Mouse (Mus musculus): ENCODE results near the gene Ssr1. TPM values are rescaled to one million over a fixed set of nuclear protein-coding genes. Genes with fewer than 3 reads are reported as not detected.

Gene Ssr1
- polyA plus RNA-seq (2012; rRNA removed) = 36.7 and 39.4 TPM in 2 replicates

DNA sequence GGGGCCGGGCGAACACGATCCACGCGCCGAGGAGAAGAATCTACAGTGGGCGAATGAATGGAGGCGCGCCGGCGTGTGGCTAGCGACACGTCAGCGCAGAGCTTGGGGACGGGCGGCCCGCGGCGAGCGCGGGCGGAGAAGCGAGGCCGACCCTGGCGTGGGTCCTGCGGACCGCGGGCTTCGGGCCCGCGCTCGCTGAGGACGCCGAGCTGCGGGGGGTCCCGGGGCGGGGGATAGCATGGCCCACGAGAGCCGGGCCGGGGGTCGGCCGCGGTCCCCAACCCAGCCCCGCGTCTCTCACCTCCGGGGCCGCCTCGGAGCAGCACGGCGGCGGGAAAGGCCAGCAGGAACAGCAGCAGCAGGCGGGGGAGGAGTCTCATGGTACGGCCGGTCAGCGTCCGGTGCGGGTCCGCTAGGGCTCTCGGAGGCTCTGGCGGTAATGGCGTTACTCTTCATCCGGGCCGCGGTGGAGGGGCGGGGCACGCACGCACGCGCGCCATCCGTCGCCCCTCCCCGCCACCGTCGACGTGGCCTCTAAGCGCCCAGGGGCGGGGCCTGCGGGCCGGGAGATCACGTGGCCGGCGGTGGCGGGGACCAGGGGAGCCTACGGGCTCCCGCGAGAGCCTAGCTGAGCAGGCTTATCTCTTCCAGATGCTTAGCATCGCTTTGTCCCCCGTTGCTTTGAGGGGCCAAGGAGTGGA, at the start of gene Ssr1:
Ssr1 (minus strand) TSS at position 514 of the 701 bp plus-strand sequence.

DNA sequence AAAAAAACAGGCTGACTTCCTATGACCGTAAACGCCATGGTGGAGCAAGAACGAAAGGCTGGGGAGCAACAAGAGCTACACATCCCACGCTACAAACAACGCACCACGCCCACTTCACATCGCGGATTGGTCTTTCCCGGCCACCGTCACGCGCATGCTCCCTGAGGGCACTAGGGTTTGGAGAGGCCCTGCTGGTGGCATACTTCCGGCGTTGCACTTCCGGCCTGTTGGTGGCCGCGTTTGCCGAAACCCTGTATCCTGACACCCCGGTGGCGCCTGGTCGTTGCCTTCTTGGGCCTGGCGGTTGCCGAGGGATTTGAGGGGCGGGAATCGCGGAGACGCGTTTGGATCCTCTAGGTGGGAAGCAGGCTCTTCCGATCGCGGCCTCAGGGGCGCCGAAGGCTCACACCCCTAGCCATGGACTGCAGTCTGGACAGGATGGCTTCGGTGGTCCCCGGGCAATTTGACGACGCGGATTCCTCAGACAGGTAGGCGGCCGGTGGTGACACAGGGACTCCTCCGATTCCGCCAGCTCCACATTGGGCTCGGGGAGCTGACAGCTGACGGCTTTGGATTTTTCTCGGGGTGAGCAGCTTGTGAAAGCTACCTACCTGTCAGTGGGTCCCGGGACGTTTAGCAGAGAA, 43.1 kb upstream of the Ssr1 start, which contains the start of gene Cage1:
Cage1 (minus strand) TSS at position 26 of the 644 bp plus-strand sequence.

DNA sequence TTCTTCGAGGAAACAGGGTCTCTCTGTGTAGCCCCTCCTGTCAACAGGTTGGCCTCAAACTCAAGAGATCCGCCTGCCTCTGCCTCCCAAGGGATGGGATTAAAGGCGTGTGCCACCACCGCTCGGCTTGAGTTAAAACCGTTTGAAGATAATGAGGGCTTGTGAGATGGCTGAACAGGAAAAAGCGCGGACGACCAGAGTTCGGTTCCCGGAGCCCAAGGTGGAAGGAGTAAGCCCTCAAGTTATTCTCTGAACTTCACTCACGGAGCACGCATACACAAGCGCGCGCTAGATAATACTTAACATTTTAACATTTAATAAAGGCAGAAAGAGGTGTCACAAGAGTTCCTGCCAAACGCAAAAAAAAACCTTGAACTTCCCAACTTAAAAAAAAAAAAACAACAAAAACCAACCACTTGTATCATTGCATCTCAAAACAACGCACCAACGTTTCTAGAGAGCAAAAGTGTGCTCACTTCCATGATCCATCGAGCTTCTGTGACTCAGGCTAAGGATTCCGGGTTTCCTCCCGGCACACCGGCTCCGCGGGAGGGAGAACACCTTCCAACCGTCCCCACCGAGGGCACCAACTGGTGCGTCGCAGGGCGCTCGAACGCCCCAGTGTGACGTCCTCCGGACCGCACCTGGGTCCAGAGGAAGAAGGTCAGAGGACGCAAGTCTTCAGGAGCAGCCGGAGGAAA, 42.5 kb upstream of the Ssr1 start, which contains the start of gene Riok1:
Riok1 (plus strand) TSS at position 653 of the 701 bp plus-strand sequence.

Other genes starting within 250 kb of the Ssr1 start
- 10.8 and 12.7 TPM in 2 replicates for gene Rreb1, start 215.8 kb downstream of the Ssr1 start, polyA plus RNA-seq (2012; rRNA removed)
- gene Riok1, start 42.8 kb upstream of the Ssr1 start, polyA plus RNA-seq (2012; rRNA removed) = 67.8 and 86.2 TPM in 2 replicates
- gene Cage1, start 42.9 kb upstream of the Ssr1 start, polyA plus RNA-seq (2012; rRNA removed) = 0.62 and 0.76 TPM in 2 replicates
- 1.7 and 3.6 TPM in 2 replicates for gene Dsp, start 157.1 kb upstream of the Ssr1 start, polyA plus RNA-seq (2012; rRNA removed)
- 56.8 and 113 TPM in 2 replicates for gene Snrnp48, start 210.7 kb upstream of the Ssr1 start, polyA plus RNA-seq (2012; rRNA removed)

Data from central nervous system, embryonic 11.5 days (tissue).